Mouse (Mus musculus) ES-E14 (cell line): ENCODE data around the gene Tbrg4. TPM values are rescaled to one million over a fixed set of nuclear protein-coding genes. Genes with fewer than 3 reads are reported as not detected.

Experiments
- DNase-seq: peaks from one replicate; pipeline ENCODE4 v3.0.0-alpha.2; 2013; ENCODE audit warnings: low read depth, low spot score
- H3K27ac ChIP-seq: 2 replicates; pipeline ENCODE4 v1.5.1; 2012; ENCODE audit warnings: low read depth, mild to moderate bottlenecking, low read length, moderate library complexity, mixed read lengths; ENCODE audit not compliant: poor library complexity, insufficient read depth, severe bottlenecking
- H3K36me3 ChIP-seq: 2 replicates; pipeline ENCODE4 v1.6.1; 2012; ENCODE audit warnings: mild to moderate bottlenecking, low read length, moderate library complexity, mixed read lengths; ENCODE audit not compliant: control insufficient read depth, poor library complexity, insufficient read depth, severe bottlenecking
- H3K4me1 ChIP-seq, 2 experiments: fragments of 150-350 bp in 1 of 2; sonication (generic) in 1 of 2; 2 replicates each; pipeline ENCODE4 v1.6.1; 2012; ENCODE audit warnings: low read length in 2 of 2, mild to moderate bottlenecking in 1 of 2, mixed read lengths in 1 of 2; ENCODE audit not compliant: control insufficient read depth in 2 of 2, insufficient read depth in 2 of 2, poor library complexity in 1 of 2
- H3K4me3 ChIP-seq, 2 experiments: fragments of 150-350 bp in 1 of 2; sonication (generic) in 1 of 2; 2 replicates each; pipeline ENCODE4 v1.5.1; 2012; ENCODE audit warnings: low read length in 2 of 2, low read depth in 1 of 2, mild to moderate bottlenecking in 1 of 2, mixed read lengths in 1 of 2; ENCODE audit not compliant: insufficient read depth in 1 of 2, poor library complexity in 1 of 2, severe bottlenecking in 1 of 2
- H3K9ac ChIP-seq: 2 replicates; pipeline ENCODE4 v1.6.1; 2012; ENCODE audit warnings: low read depth, mild to moderate bottlenecking, low read length, mixed read lengths; ENCODE audit not compliant: poor library complexity, insufficient read depth, severe bottlenecking
- H3K9me3 ChIP-seq: fragments of 150-350 bp; sonication (generic); 2 replicates; pipeline ENCODE4 v1.6.1; 2012; ENCODE audit warnings: low read depth, mild to moderate bottlenecking, low read length; ENCODE audit not compliant: control insufficient read depth, insufficient read depth
- CHD2 ChIP-seq: IDR thresholded peaks from 2 replicates; pipeline ENCODE4 v1.6.1; 2014; ENCODE audit warnings: mild to moderate bottlenecking, low read depth, low read length, inconsistent platforms
- HCFC1 ChIP-seq: IDR thresholded peaks from 2 replicates; pipeline ENCODE4 v1.6.1; 2012; ENCODE audit warnings: low read length, inconsistent platforms, borderline replicate concordance; ENCODE audit not compliant: insufficient read depth
- MAFK ChIP-seq: IDR thresholded peaks from 2 replicates; pipeline ENCODE4 v1.6.1; 2014; ENCODE audit warnings: mild to moderate bottlenecking, low read depth, low read length, inconsistent platforms; ENCODE audit not compliant: insufficient read depth
- ZC3H11A ChIP-seq: IDR thresholded peaks from 2 replicates; pipeline ENCODE4 v1.6.1; 2012; ENCODE audit warnings: low read depth, mild to moderate bottlenecking, inconsistent platforms, low read length, borderline replicate concordance
- ZNF384 ChIP-seq: IDR thresholded peaks from 2 replicates; pipeline ENCODE4 v1.6.1; 2012; ENCODE audit warnings: low read depth, low read length, inconsistent platforms
- in situ Hi-C, 2 experiments: fragments of 600-800 bp; cut with MboI; formaldehyde crosslinking; loops; one replicate each; pipeline ENCODE4 v1.15.1; 2025; ENCODE audit warnings: low sequenced_read_pairs in 2 of 2, inconsistent platforms in 1 of 2; ENCODE audit not compliant: unreplicated experiment in 2 of 2
- total RNA-seq: library from RNA; depleted of rRNA; stranded (reverse); fragments of 300-350 nt; gene quantifications from 2 replicates; pipeline ENCODE4 v1.2.3, GENCODE M21; 2012; rRNA removed

Gene Tbrg4
- total RNA-seq, 1 experiment, result 178 TPM

DNA sequence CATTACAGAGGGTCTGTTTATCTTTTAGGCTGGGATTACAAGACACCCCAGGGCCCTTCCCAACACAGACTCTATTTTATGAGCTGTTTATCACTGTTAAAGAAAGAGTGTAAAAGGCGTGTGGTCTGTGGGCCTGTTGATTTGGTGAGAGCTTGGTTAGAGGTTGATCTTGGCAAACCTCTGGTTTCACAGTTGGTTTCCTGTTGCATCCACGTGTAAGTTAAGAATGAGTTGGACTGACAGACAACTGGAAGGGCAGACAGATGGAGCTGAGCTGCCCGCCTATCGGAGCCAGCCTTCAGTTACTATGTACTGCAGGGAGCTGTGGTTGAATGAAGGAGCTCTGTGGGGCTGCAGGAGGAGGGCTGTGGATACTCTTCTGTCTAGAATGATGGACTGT, 59.4 kb downstream of the Tbrg4 start:
- H3K4me3 ChIP-seq, result no peak overlapping the region
- H3K36me3 ChIP-seq, result peaks cover 11% of the 10 kb centered on the region
- H3K4me1 ChIP-seq, result peaks cover 0 to 2% of the 10 kb centered on the region in 2 experiments; a peak in 1 of 4 replicates
- no peak overlapping the region for H3K9ac ChIP-seq
- no peak overlapping the region for H3K27ac ChIP-seq
- TF ChIP-seq CHD2 (no peak), ZC3H11A (no peak), ZNF384 (no peak), HCFC1 (no peak), MAFK (no peak)
- no peaks in the 10 kb centered on the region for H3K9me3 ChIP-seq
- in situ Hi-C loops, result no loop called here
- no peak for DNase-seq

Other genes starting within 250 kb of the Tbrg4 start
- 19.6 and 22.6 TPM in 2 replicates for gene Zmiz2, start 237.0 kb downstream of the Tbrg4 start, total RNA-seq
- gene Ppia, start 210.6 kb downstream of the Tbrg4 start, total RNA-seq, result 4,715 and 6,168 TPM in 2 replicates
- 192 and 294 TPM in 2 replicates for gene H2afv, start 181.6 kb downstream of the Tbrg4 start, total RNA-seq
- 39.7 and 49.8 TPM in 2 replicates for gene Purb, start 150.2 kb downstream of the Tbrg4 start, total RNA-seq
- 11.6 TPM in 2 replicates for gene Myo1g, start 105.1 kb downstream of the Tbrg4 start, total RNA-seq
- 27.8 and 36.7 TPM in 2 replicates for gene Ccm2, start 79.2 kb downstream of the Tbrg4 start, total RNA-seq
- gene Nacad, start 20.0 kb downstream of the Tbrg4 start, total RNA-seq, result 0.85 and 1.4 TPM in 2 replicates
- gene Wap, start 12.6 kb upstream of the Tbrg4 start, total RNA-seq, result not detected in 2 replicates
- 24.1 and 47.9 TPM in 2 replicates for gene Ramp3, start 32.5 kb upstream of the Tbrg4 start, total RNA-seq
- gene Gm11983, start 211.6 kb upstream of the Tbrg4 start, total RNA-seq, result not detected in 2 replicates